Mouse (Mus musculus): Measurements from ENCODE around the gene Togaram1.

- TF ChIP-seq POLR2A (IDR thresholded peaks at IDR 0.05; ENCODE audit: control insufficient read depth, extremely low read depth, insufficient read depth, low read length, poor library complexity), result no peak
- TF ChIP-seq CTCF (IDR thresholded peaks at IDR 0.05; ENCODE audit: borderline replicate concordance, control insufficient read depth, extremely low read depth, insufficient read depth, low read length, poor library complexity), result no peak
Observed at GRCm38 (mm10) chr12:64976191-64976590, 10.6 kb downstream of the Togaram1 start.

Data from thymus, adult 2 months (tissue).